In genomic region chr7:49811346-49811745, GRCm38 (mm10) we compare ENCODE assay signal across 8 mouse cellular contexts. TPM values are rescaled to one million over a fixed set of nuclear protein-coding genes. Genes with fewer than 3 reads are reported as not detected.
A peak's percentile ranks its signal among the peaks of the same experiment; 100 is the strongest.
DNase-seq lines count a peak whose midpoint lies in the region; ATAC-seq and TF ChIP-seq lines count a peak whose summit lies in the region.

No protein-coding gene starts in this region.

- H3K4me2 ChIP-seq in intestine, postnatal 0 days (replicated peaks; ENCODE audit: low read depth), result no peak overlapping the region
- H3K4me2 ChIP-seq in intestine, embryonic 16.5 days (ENCODE audit: low read depth, low read length), result no peak overlapping the region
- no peak overlapping the region for H3K4me2 ChIP-seq in forebrain, embryonic 16.5 days (ENCODE audit: low read length)

- no peaks in the 10 kb centered on the region for H3K27me3 ChIP-seq in intestine, postnatal 0 days (replicated peaks; ENCODE audit: control insufficient read depth, insufficient read depth, low read length)
- H3K27me3 ChIP-seq in intestine, embryonic 16.5 days (replicated peaks; ENCODE audit: control insufficient read depth, insufficient read depth, low read length), result no peaks in the 10 kb centered on the region
- no peaks in the 10 kb centered on the region for H3K27me3 ChIP-seq in forebrain, embryonic 16.5 days (replicated peaks; ENCODE audit: control insufficient read depth, insufficient read depth, low read length)

- no peaks in the 10 kb centered on the region for H3K4me1 ChIP-seq in intestine, postnatal 0 days (replicated peaks; ENCODE audit: control insufficient read depth, insufficient read depth, low read length)
- H3K4me1 ChIP-seq in intestine, embryonic 16.5 days (ENCODE audit: control insufficient read depth, insufficient read depth, low read length), result no peaks in the 10 kb centered on the region
- H3K4me1 ChIP-seq in forebrain, embryonic 16.5 days (replicated peaks; ENCODE audit: control insufficient read depth, insufficient read depth, low read length), result no peaks in the 10 kb centered on the region

- H3K9ac ChIP-seq in intestine, postnatal 0 days (ENCODE audit: low read depth, low read length), result no peak overlapping the region
- H3K9ac ChIP-seq in intestine, embryonic 16.5 days (ENCODE audit: low read depth, low read length), result no peak overlapping the region
- no peak overlapping the region for H3K9ac ChIP-seq in forebrain, embryonic 16.5 days (replicated peaks; ENCODE audit: low read depth, low read length)

- peak; percentile 62 for TF ChIP-seq CTCF in intestine, postnatal 0 days (IDR thresholded peaks at IDR 0.05; ENCODE audit: low read depth)

- WGBS in intestine, postnatal 0 days, result 57% methylated on average over 4 of the region's 4 CpGs
- WGBS in intestine, embryonic 16.5 days, result 59% methylated on average over 4 of the region's 4 CpGs
- 54% methylated on average over 4 of the region's 4 CpGs for WGBS in forebrain, embryonic 16.5 days

- ATAC-seq in intestine, postnatal 0 days, result no peak
- ATAC-seq in intestine, embryonic 16.5 days, result no peak
- ATAC-seq in forebrain, embryonic 16.5 days, result peak; percentile 50; the same call in 1 of the 2 replicates

- peak; percentile 8 for DNase-seq in thymus, postnatal 14 days
- DNase-seq in thymus, postnatal 10 days (ENCODE audit: low spot score in 2 of 2), result no peak
- DNase-seq in urinary bladder, postnatal 4 days (ENCODE audit: low spot score in 2 of 2), result no peak
- no peak for DNase-seq in right cerebral cortex, adult 18-20 months
- DNase-seq in gastrocnemius, adult 8-10 months (ENCODE audit: low spot score in 2 of 2), result no peak

- H3K4me3 ChIP-seq in intestine, postnatal 0 days (ENCODE audit: low read depth, low read length), result no peak overlapping the region
- H3K4me3 ChIP-seq in intestine, embryonic 16.5 days (ENCODE audit: low read length), result no peak overlapping the region
- no peak overlapping the region for H3K4me3 ChIP-seq in forebrain, embryonic 16.5 days (replicated peaks; ENCODE audit: low read length)

- H3K27ac ChIP-seq in intestine, postnatal 0 days (ENCODE audit: low read depth, low read length), result no peak overlapping the region
- no peak overlapping the region for H3K27ac ChIP-seq in intestine, embryonic 16.5 days (ENCODE audit: low read length)
- no peak overlapping the region for H3K27ac ChIP-seq in forebrain, embryonic 16.5 days (ENCODE audit: low read length)

- H3K9me3 ChIP-seq in intestine, postnatal 0 days (ENCODE audit: control insufficient read depth), result no peaks in the 10 kb centered on the region
- no peaks in the 10 kb centered on the region for H3K9me3 ChIP-seq in intestine, embryonic 16.5 days (ENCODE audit: control insufficient read depth, low read length)
- H3K9me3 ChIP-seq in forebrain, embryonic 16.5 days (ENCODE audit: control insufficient read depth, low read length), result no peaks in the 10 kb centered on the region

- peaks cover 21% of the 10 kb centered on the region; the same call in 1 of the 2 replicates for H3K36me3 ChIP-seq in intestine, postnatal 0 days (ENCODE audit: control insufficient read depth, insufficient read depth)
- peaks cover 2% of the 10 kb centered on the region; the same call in 1 of the 2 replicates for H3K36me3 ChIP-seq in intestine, embryonic 16.5 days (ENCODE audit: control insufficient read depth, insufficient read depth, low read length)
- H3K36me3 ChIP-seq in forebrain, embryonic 16.5 days (ENCODE audit: control insufficient read depth, insufficient read depth), result no peaks in the 10 kb centered on the region

RNA-seq across cellular contexts. Expression of gene Prmt3, which starts 33.2 kb away (rescaled TPM):
- polyA plus RNA-seq in intestine, postnatal 0 days (2015; fragmentation: Nextera tagmentation; extraction: Ambion mirVana), result 15.7 and 16.9 TPM in 2 replicates
- polyA plus RNA-seq in intestine, embryonic 16.5 days (2015; fragmentation: Nextera tagmentation; extraction: Ambion mirVana), result 40.1 and 45.4 TPM in 2 replicates
- 54.5 and 56.0 TPM in 2 replicates for polyA plus RNA-seq in forebrain, embryonic 16.5 days (2015; fragmentation: Nextera tagmentation; extraction: Ambion mirVana)
- total RNA-seq in gastrocnemius, adult 8-10 months (2022), result 10 to 100 TPM; 12.5 to 17.5 (median 15.2) TPM

RNA-seq across cellular contexts. Expression of gene Htatip2, which starts 52.4 kb away (rescaled TPM):
- 47.5 and 49.0 TPM in 2 replicates for polyA plus RNA-seq in intestine, postnatal 0 days (2015; fragmentation: Nextera tagmentation; extraction: Ambion mirVana)
- 25.7 and 26.0 TPM in 2 replicates for polyA plus RNA-seq in intestine, embryonic 16.5 days (2015; fragmentation: Nextera tagmentation; extraction: Ambion mirVana)
- 2.5 and 2.8 TPM in 2 replicates for polyA plus RNA-seq in forebrain, embryonic 16.5 days (2015; fragmentation: Nextera tagmentation; extraction: Ambion mirVana)
- 1 to 10 TPM; 5.3 to 8.2 (median 7.0) TPM for total RNA-seq in gastrocnemius, adult 8-10 months (2022)
